Mouse (Mus musculus): ENCODE results near the gene Zdhhc5. TPM values are rescaled to one million over a fixed set of nuclear protein-coding genes. Genes with fewer than 3 reads are reported as not detected.
A peak's percentile ranks its signal among the peaks of the same experiment; 100 is the strongest.

The Zdhhc5 gene
- total and polyA plus RNA-seq, 3 experiments = 25.4 to 45.5 (median 37.7) TPM

- peak overlapping the region; percentile 96 for H3K9ac ChIP-seq (ENCODE audit: insufficient read depth, low read depth)
- peaks cover 4 to 11% of the 10 kb centered on the region in 2 experiments; a peak in 3 of 4 replicates for H3K4me1 ChIP-seq (ENCODE audit: control insufficient read depth in 1 of 2, insufficient read depth in 2 of 2)
- H3K4me3 ChIP-seq (replicated peaks in 1 of 3; ENCODE audit: low read depth in 2 of 3, low read length in 2 of 3, poor library complexity in 1 of 3) = peak overlapping the region; percentile 86 to 97 (median 94)
- H3K36me3 ChIP-seq (replicated peaks in 1 of 2; ENCODE audit: control insufficient read depth in 1 of 2, insufficient read depth in 1 of 2, low read length in 1 of 2) = peaks cover 22 to 41% of the 10 kb centered on the region in 2 experiments
- peak; percentile 37 for DNase-seq (ENCODE audit: extremely low read depth)
- H3K4me2 ChIP-seq (ENCODE audit: insufficient read depth, low read depth, poor library complexity, severe bottlenecking) = peak overlapping the region; percentile 91
- no peaks in the 10 kb centered on the region for H3K9me3 ChIP-seq (replicated peaks; ENCODE audit: low read length)
- in situ Hi-C loops (cut with MboI; ENCODE audit: low pct_ligation_motif_present, low pct_unique_long_range_greater_than_20kb, low sequenced_read_pairs) (loop anchor here (25.0 kb wide), 1 partner anchor 208 kb away; no protein-coding TSS in a partner anchor), dilution Hi-C loops (cut with MboI; ENCODE audit: extremely low pct_ligation_motif_present, extremely low pct_unique_long_range_greater_than_20kb, low sequenced_read_pairs) (no loop called here)
- peaks cover 2% of the 10 kb centered on the region for H3K79me2 ChIP-seq (replicated peaks; ENCODE audit: control insufficient read depth, extremely low read depth, insufficient read depth, poor library complexity, severe bottlenecking)
- peak overlapping the region; percentile 66 for H3K27ac ChIP-seq (ENCODE audit: insufficient read depth, low read depth)
- H3K27me3 ChIP-seq (replicated peaks) = no peaks in the 10 kb centered on the region
- no peak for TF ChIP-seq CHD1 (IDR thresholded peaks at IDR 0.05; ENCODE audit: low read depth, low read length)
- peak; percentile 6; the same call in 1 of the 2 replicates for TF ChIP-seq CHD2 (IDR thresholded peaks at IDR 0.05; ENCODE audit: low read length)
- 0 out of 2 replicates have a peak, but pooled peaks have one; percentile 21 for TF ChIP-seq SIN3A (IDR thresholded peaks at IDR 0.05; ENCODE audit: low read length)
- 0 out of 2 replicates have a peak, but pooled peaks have one; percentile 28 for TF ChIP-seq MYC (IDR thresholded peaks at IDR 0.05; ENCODE audit: low read depth, low read length)
- TF ChIP-seq PAX5 (IDR thresholded peaks at IDR 0.05; ENCODE audit: low read length) = no peak
- no peak for TF ChIP-seq USF2 (conservative IDR thresholded peaks at IDR 0.05; ENCODE audit: low read depth, low read length)
These were observed 45.0 kb downstream of the Zdhhc5 start for GRCm38 (mm10) chr2:84669828-84670568.

GRCm38 (mm10) chr2:84666081-84666480, 48.9 kb downstream of the Zdhhc5 start:
- Histone ChIP-seq H3K36me3 (replicated peaks in 1 of 2; ENCODE audit: control insufficient read depth in 1 of 2, insufficient read depth in 1 of 2, low read length in 1 of 2) (peaks cover 3 to 17% of the 10 kb centered on the region in 2 experiments), H3K79me2 (replicated peaks; ENCODE audit: control insufficient read depth, extremely low read depth, insufficient read depth, poor library complexity, severe bottlenecking) (no peaks in the 10 kb centered on the region; the same call in none of the 2 replicates), H3K9ac (ENCODE audit: insufficient read depth, low read depth) (no peak overlapping the region), H3K4me3 (replicated peaks in 1 of 3; ENCODE audit: low read depth in 2 of 3, low read length in 2 of 3, poor library complexity in 1 of 3) (no peak overlapping the region), H3K4me2 (ENCODE audit: insufficient read depth, low read depth, poor library complexity, severe bottlenecking) (no peak overlapping the region), H3K9me3 (replicated peaks; ENCODE audit: low read length) (no peaks in the 10 kb centered on the region), H3K4me1 (ENCODE audit: control insufficient read depth in 1 of 2, insufficient read depth in 2 of 2) (peaks cover 4 to 8% of the 10 kb centered on the region in 2 experiments; a peak in 3 of 4 replicates), H3K27me3 (replicated peaks) (no peaks in the 10 kb centered on the region), H3K27ac (ENCODE audit: insufficient read depth, low read depth) (no peak overlapping the region)
- dilution Hi-C loops (cut with MboI; ENCODE audit: extremely low pct_ligation_motif_present, extremely low pct_unique_long_range_greater_than_20kb, low sequenced_read_pairs) (no loop called here), in situ Hi-C loops (cut with MboI; ENCODE audit: low pct_ligation_motif_present, low pct_unique_long_range_greater_than_20kb, low sequenced_read_pairs) (loop anchor here (25.0 kb wide), 1 partner anchor 204 kb away; no protein-coding TSS in a partner anchor)
- DNase-seq (ENCODE audit: extremely low read depth) = no peak
- TF ChIP-seq RAD21 (IDR thresholded peaks at IDR 0.05; ENCODE audit: low read depth, low read length) (no peak), CTCF (conservative IDR thresholded peaks at IDR 0.05 in 1 of 2, IDR thresholded peaks at IDR 0.05 in 1 of 2; ENCODE audit: low read depth in 2 of 2, low read length in 2 of 2) (no peak), SMC3 (IDR thresholded peaks at IDR 0.05; ENCODE audit: low read depth, low read length) (no peak), MAFK (IDR thresholded peaks at IDR 0.05; ENCODE audit: insufficient replicate concordance, low read length) (no peak), ELF1 (IDR thresholded peaks at IDR 0.05; ENCODE audit: low read depth, low read length) (no peak), EP300 (IDR thresholded peaks at IDR 0.05; ENCODE audit: low read length) (no peak), ETS1 (conservative IDR thresholded peaks at IDR 0.05; ENCODE audit: low read depth, low read length) (no peak), MYC (IDR thresholded peaks at IDR 0.05; ENCODE audit: low read depth, low read length) (no peak), MAZ (IDR thresholded peaks at IDR 0.05; ENCODE audit: low read depth, low read length) (no peak), ZC3H11A (IDR thresholded peaks at IDR 0.05; ENCODE audit: low read depth, low read length) (no peak), ZKSCAN1 (IDR thresholded peaks at IDR 0.05; ENCODE audit: borderline replicate concordance, low read depth, low read length) (no peak), HCFC1 (IDR thresholded peaks at IDR 0.05; ENCODE audit: low read depth, low read length) (no peak), E2F4 (IDR thresholded peaks at IDR 0.05; ENCODE audit: insufficient replicate concordance, low read depth, low read length) (no peak), IRF4 (IDR thresholded peaks at IDR 0.05; ENCODE audit: low read depth, low read length) (no peak), CHD1 (IDR thresholded peaks at IDR 0.05; ENCODE audit: low read depth, low read length) (no peak), USF2 (conservative IDR thresholded peaks at IDR 0.05; ENCODE audit: low read depth, low read length) (no peak)

Measured in CH12.LX (cell line).